Mouse (Mus musculus) G1E-ER4 (cell line): ENCODE results near the gene Nsrp1. TPM values are rescaled to one million over a fixed set of nuclear protein-coding genes. Genes with fewer than 3 reads are reported as not detected.

ENCODE experiments used
- GATA1 ChIP-seq: IDR thresholded peaks from one replicate; pipeline ENCODE4 v1.8.0; 2012; ENCODE audit warnings: low read length, inconsistent platforms
- polyA plus RNA-seq: library from polyadenylated mRNA; stranded (reverse); fragments of >175 nt; gene quantifications from 2 replicates; pipeline ENCODE4 v1.2.3, GENCODE M21; 2012

Nsrp1 gene
- polyA plus RNA-seq, 1 experiment, result 2.8 TPM

GRCm38 (mm10) chr11:77077792-77078191 is 443 bp downstream of the Nsrp1 start:
- TF ChIP-seq GATA1, result no peak

GRCm38 (mm10) chr11:77070721-77071120 is 7.5 kb downstream of the Nsrp1 start:
- TF ChIP-seq GATA1, result no peak

- no peak for TF ChIP-seq GATA1
Observed at GRCm38 (mm10) chr11:77068825-77069224, 9.4 kb downstream of the Nsrp1 start.

- TF ChIP-seq GATA1, result no peak
Observed at GRCm38 (mm10) chr11:77063406-77063805, 14.8 kb downstream of the Nsrp1 start.

- no peak for TF ChIP-seq GATA1
Observed at GRCm38 (mm10) chr11:77061951-77062350, 16.3 kb downstream of the Nsrp1 start.

GRCm38 (mm10) chr11:77042816-77043215 is 35.4 kb downstream of the Nsrp1 start:
- no peak for TF ChIP-seq GATA1

- no peak for TF ChIP-seq GATA1
Observed at GRCm38 (mm10) chr11:77041891-77042290, 36.3 kb downstream of the Nsrp1 start.

GRCm38 (mm10) chr11:77031151-77031934 is 46.9 kb downstream of the Nsrp1 start:
- TF ChIP-seq GATA1, result no peak

- no peak for TF ChIP-seq GATA1
Observed at GRCm38 (mm10) chr11:77028157-77028556, 50.1 kb downstream of the Nsrp1 start.

- no peak for TF ChIP-seq GATA1
Observed at GRCm38 (mm10) chr11:77026559-77026958, 51.7 kb downstream of the Nsrp1 start.

GRCm38 (mm10) chr11:77021749-77022396 is 56.4 kb downstream of the Nsrp1 start:
- no peak for TF ChIP-seq GATA1

- peak; percentile 65 for TF ChIP-seq GATA1
Observed at GRCm38 (mm10) chr11:77019539-77019938, 58.7 kb downstream of the Nsrp1 start.

- TF ChIP-seq GATA1, result no peak
Observed at GRCm38 (mm10) chr11:77018046-77018445, 60.2 kb downstream of the Nsrp1 start.

- no peak for TF ChIP-seq GATA1
Observed at GRCm38 (mm10) chr11:77010762-77011475, 67.3 kb downstream of the Nsrp1 start.

- no peak for TF ChIP-seq GATA1
Observed at GRCm38 (mm10) chr11:77009069-77010025, 68.9 kb downstream of the Nsrp1 start.
